Mouse (Mus musculus): ENCODE data around the gene Sec14l5.

Sec14l5 gene

GRCm38 (mm10) chr16:5147037-5147385 is at the start of gene Sec14l5:
Gene Sec14l5 (plus strand): TSS chr16:5147109.
- no peak for DNase-seq (ENCODE audit: low spot score in 2 of 2)

DNA sequence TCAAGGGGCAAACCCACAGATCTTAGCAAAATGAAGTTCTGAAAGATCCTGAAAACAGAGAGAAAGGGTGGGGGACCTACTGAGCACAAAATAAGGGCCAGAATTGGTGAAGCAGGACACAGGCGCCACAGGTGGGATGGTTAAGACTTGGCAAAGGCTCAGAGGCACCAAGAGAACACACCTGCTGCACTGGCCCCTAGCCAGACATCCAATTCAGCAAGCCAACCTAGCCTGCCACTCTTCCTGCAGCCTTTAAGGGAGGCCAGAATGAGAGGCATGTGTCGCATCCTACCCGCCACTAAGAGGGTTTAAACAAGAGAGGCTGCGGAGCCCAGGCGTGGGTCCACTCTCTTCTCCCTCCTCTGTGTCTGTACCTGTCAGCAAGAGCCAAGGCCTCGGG is 45.9 kb upstream of the Sec14l5 start:
- no peak for DNase-seq (ENCODE audit: low spot score in 2 of 2)

DNA sequence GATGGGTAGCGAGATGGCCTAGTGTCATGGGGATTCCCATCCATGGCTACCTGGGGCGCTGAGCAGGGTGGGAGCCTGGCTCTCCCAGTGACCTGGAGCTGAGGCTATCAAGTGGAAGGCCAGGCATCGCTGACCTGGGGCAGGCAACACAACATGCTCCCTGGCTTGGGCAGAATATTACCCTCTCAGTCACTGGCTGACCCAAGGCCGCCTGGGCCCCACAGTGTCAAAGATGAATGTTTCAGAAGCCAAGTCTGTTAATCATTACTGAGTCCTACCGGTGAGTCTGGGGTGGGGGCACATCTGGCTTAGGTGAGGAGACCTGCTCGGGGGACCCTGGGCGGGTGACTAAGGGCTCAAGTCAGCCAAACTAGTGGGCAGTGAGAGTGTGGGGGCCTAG is 37.0 kb upstream of the Sec14l5 start:
- no peak for DNase-seq (ENCODE audit: low spot score in 2 of 2)

- DNase-seq (ENCODE audit: low spot score in 2 of 2) = no peak
These were observed 35.9 kb upstream of the Sec14l5 start for GRCm38 (mm10) chr16:5111021-5111420.

GRCm38 (mm10) chr16:5113002-5113550 is 33.8 kb upstream of the Sec14l5 start:
- no peak for DNase-seq (ENCODE audit: low spot score in 2 of 2)

- DNase-seq (ENCODE audit: low spot score in 2 of 2) = no peak
These were observed 33.3 kb upstream of the Sec14l5 start for GRCm38 (mm10) chr16:5113582-5113981.

DNA sequence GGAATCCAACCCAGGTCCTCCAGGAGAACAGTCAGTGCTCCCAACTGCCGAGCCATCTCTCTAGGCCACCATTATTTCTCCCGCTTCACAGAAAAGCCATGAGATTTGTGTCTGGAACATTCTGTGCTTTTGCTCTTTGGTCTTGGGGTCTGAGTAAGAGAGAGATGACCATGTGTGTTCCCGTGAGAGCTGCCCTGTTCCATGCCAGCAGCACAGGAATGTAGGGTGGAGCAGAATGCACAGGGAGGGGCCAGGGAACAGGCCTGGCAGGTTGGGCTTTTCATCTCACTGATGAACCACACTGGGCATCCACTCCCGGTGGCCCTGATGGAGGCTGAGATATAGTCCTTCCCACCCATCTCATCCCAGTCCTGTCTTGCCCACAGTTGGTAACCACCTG is 27.5 kb upstream of the Sec14l5 start:
- no peak for DNase-seq (ENCODE audit: low spot score in 2 of 2)

- DNase-seq (ENCODE audit: low spot score in 2 of 2) = no peak
These were observed 27.1 kb upstream of the Sec14l5 start for GRCm38 (mm10) chr16:5119845-5120244.

DNA sequence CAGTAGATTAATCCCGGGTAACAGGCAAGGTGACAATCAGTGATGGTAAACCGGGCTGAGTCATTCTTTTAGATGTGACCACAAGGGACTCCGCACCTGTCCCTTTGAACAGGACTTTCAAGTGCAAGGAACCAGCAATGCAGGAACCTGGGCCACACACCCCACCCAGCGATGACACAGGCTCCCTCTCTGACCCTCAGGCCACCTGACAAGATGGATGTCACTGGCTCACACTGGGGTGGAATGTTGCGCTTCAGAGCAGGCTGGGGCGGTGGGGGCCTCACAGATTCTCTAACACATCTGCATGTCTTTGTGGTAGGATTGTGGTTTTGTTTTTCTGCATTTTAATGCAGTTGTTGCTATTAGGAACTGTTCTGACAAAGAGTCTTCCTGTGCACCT is 23.4 kb upstream of the Sec14l5 start:
- DNase-seq (ENCODE audit: low spot score in 2 of 2) = no peak

DNA sequence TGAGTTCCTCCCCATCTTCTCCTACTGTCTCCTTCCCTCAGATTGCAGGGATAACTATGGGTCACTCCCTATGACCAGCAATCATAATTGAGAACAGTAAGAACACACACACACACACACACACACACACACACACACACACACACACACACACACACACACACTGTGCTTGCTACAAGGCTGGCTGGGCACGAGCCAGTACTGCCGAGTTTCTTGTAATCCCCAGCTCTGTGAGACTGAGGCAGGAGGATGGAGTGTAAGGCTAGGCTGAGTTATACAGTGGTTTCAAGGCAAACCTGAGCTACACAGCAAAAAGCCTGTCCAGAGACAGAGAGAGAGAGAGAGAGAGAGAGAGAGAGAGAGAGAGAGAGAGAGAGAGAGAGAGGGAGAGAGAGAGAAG is 16.7 kb upstream of the Sec14l5 start:
- no peak for DNase-seq (ENCODE audit: low spot score in 2 of 2)

- no peak for DNase-seq (ENCODE audit: low spot score in 2 of 2)
These were observed 16.1 kb upstream of the Sec14l5 start for GRCm38 (mm10) chr16:5130766-5131165.

GRCm38 (mm10) chr16:5131251-5131922 is 15.5 kb upstream of the Sec14l5 start:
- DNase-seq (ENCODE audit: low spot score in 2 of 2) = no peak

DNA sequence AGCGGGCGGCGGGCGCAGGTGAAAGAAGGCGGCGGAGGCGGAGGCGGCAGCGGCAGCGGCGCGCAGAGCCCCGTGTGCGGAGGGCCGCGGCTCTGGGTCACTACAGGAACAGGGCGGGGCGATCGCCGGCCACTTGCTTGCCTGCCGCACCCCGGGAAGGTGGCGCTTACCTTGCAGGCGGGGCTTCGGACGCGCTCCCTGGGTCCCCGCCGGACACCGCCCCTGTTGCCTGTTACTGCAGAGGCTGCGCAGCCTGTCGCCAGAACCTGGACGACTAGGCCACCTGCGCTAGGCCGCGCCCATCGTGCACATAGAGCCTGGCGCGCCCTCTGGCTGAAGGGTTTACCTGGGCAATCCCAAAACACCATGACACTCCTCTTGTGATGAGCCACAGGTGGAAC is 14.5 kb upstream of the Sec14l5 start, which contains the start of gene Ppl:
Ppl (minus strand) TSS at position 21 of the 401 bp plus-strand sequence.
- peak; percentile 15 to 37 for DNase-seq (ENCODE audit: low spot score in 2 of 2)

DNA sequence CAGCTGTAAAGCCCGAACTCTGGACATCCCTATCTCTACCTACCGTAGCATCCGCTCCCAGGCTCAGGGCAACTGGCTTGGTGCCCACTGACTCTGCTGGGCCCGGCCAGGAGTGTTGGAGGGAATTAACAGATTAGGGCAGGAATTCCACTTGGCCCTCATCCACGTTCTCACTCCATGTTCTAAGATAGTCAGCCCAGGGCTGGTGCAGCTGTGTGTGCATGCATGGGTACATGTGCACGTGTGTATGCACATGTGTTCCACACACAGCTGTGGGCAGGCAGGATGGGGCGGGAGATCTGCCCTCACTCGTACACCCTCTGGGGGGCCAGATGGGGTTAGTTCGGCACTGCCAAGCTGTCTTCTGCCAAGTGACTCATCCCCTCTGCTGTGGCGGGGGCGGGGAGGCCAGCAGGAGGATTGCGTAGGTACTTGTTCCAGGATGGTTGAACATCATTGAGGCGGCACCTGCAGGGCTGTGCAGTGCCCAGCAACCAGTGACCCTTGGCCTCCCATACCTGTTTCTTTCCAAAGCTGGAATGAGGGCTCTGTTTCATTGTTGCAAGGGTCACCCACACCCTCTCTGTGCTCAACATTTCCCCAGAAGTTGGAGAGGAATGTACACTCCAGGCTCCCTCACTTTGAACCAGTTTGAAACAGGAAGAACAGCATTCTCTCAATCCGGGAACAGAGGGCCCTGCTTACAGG is 12.1 kb upstream of the Sec14l5 start:
- DNase-seq (ENCODE audit: low spot score in 2 of 2) = no peak

- DNase-seq (ENCODE audit: low spot score in 2 of 2) = no peak
These were observed 11.2 kb upstream of the Sec14l5 start for GRCm38 (mm10) chr16:5135551-5136261.

- no peak for DNase-seq (ENCODE audit: low spot score in 2 of 2)
These were observed 10.4 kb upstream of the Sec14l5 start for GRCm38 (mm10) chr16:5136505-5136904.

- no peak for DNase-seq (ENCODE audit: low spot score in 2 of 2)
These were observed 9.8 kb upstream of the Sec14l5 start for GRCm38 (mm10) chr16:5137006-5137540.

- DNase-seq (ENCODE audit: low spot score in 2 of 2) = no peak
These were observed 7.2 kb upstream of the Sec14l5 start for GRCm38 (mm10) chr16:5139741-5140140.

DNA sequence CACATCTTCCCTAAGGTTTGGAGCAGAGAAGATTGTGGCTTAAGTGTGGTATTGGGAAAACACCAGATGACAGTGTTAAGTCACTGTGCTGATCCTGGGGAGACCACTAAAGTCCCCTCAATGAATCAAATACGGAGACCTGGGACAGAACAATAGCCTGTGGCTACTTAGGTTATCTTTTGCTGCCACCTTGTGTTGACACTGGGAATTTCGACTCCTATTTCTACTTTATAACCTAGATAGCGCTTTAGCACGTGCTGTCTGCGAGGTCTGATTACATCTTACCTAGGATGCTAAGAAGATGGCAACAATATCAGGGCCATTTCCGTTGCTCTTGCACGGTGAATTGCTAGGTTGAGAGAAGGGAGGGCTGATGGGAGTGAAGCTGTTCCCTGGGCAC is 1.3 kb upstream of the Sec14l5 start:
- DNase-seq (ENCODE audit: low spot score in 2 of 2) = peak; percentile 51 to 75

DNA sequence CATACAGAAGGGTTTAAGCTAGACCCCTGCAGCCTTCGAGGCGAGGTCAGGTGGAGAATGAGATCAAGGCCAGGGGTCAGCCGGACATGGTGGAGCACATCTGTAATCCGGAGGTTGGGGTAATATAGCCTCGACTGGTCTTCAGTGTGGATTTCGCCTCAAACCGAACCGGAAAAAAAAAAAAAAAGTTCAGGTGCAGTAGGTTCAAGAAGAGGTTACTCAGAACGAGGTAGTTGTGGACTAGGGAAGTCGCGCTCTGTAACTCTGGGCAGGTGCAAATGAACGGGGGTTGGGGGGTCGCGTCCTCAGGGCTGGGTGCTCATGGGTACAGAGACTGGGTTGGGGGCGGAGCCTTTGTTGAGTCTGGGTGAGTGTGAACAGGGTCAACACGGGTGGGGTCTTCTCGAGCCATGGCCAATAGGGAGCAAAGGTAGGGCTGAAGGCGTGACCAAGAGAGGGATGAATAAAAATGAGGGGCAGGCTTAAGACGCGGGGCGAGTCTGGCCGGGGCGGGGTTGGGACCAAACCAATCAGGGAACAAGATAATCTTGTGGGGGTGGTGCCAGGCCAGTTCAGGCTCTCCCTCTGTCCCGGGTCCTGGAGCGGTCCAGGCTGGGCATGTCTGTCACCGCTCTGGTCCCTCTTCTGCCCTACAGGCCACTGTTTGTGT is 407 bp upstream of the Sec14l5 start:
- peak; percentile 9 to 44 for DNase-seq (ENCODE audit: low spot score in 2 of 2)

- no peak for DNase-seq (ENCODE audit: low spot score in 2 of 2)
These were observed 3.6 kb downstream of the Sec14l5 start for GRCm38 (mm10) chr16:5150544-5150943.

All from spleen, postnatal 10 days (tissue).